Mouse (Mus musculus) cerebellum, adult (tissue): ENCODE measurements around the gene Col4a6.

Experiments
- ATAC-seq: cut with Nextera tagmentation; 2 replicates; pipeline ENCODE4 v1.9.2; 2017; ENCODE audit warnings: mild to moderate bottlenecking, moderate library complexity, mixed read lengths; ENCODE audit not compliant: insufficient number of reproducible peaks, low FRiP score, low TSS enrichment

The Col4a6 gene

DNA sequence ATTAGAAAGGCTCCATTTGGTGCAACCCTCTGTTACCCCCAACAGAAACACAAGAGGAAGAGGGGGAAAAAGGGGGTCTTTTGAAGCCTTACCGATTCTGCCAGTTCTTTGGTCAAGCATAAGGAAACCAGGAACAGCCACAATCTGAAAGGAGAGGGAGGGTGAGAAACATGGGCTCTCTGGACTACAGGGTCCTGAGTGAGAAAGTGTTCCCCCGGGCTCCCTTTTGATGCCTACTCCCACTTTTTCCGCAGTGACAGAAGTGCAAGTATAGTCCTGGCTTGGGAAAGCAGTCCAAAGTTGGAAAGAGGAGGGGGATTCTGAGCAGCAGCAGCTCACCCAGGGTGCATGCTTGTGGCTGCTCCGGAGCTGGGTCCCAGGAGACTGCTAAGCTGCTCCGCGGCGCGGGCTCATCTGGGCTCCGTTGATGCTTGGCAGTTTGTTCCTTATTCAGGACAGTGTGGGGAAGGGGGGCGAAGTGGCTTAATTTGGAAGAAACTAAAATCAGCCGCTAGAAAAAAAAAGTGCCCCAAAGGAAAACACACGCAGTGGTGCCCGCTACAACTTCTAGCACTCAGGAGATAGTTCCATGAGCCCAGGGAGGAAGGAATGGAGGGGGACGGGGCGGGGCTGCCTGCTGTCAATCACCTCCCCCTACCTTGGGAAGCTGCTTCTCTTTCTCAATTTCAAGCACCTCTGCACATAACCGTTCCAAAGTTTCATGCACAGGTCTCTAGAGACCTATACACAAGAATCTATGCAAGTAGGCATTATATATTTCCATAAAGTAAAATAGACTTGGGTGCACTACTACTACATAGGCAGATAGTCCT, at the start of gene Col4a6:
Gene Col4a6, minus strand, starts transcription at position 607 of the 833 bp plus-strand sequence.
- no peak for ATAC-seq

- ATAC-seq, result no peak
Measured at GRCm38 (mm10) chrX:141503125-141503524, 29.2 kb upstream of the Col4a6 start.

- ATAC-seq, result no peak
Measured at GRCm38 (mm10) chrX:141494545-141494944, 20.7 kb upstream of the Col4a6 start.

DNA sequence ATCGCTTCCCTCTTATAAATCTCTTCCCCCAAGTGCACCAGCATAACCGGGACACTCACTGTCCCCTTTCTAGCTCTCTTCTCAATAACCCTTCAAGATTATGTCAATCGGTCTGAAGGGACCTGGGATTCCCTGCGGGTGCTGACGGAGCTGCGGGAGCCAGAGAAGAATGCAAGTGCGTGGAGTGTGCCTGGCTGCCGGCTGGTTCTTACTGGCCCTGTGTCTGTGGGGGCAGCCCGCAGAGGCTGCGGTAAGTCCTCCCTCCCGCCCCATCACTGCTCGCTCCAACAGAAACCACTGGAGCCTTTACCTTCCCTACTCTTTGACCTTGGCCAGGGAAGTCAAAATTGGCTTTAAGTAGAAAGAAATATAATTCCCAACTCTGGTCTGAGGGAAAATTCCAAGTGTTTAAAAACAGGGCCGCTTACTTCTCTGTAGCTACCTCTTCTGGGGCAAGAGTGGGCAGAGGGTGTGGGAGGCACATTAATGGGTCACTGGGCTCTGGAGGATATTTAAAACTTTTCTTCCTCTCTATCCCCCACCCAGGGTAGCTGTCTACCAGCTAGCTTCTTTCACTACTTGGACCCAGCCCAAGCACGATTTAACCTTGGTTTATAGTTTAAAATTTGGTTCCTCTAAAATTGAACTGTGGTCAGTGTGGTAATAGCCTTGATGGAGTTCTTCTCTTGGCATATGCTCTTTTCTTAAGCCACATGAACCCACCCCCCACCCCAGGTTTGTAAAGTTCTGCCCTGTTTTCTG, 1.9 kb upstream of the Col4a6 start:
- ATAC-seq, result no peak

DNA sequence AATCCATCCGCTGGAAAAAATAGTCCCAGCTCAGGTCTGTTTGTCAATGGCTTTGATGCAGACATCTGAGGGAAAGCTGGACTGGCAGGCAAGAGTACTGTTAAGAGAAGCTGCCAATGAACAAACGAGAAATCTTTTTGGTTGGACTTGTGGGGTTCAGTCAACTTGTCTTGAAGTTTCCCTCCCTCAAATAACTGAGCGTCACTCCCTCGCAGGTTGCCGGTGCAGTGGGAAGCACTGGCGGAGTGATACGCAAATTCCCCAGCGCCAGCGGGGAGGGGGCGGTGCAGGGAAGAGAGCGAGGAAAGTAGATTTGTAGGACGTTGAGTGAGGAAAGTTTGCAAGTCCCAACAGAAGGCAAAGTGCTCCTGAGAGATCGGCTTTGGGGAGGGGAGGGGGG, 1.2 kb upstream of the Col4a6 start, which contains the start of gene Col4a5:
Gene Col4a5, plus strand, starts transcription at position 276 of the 400 bp plus-strand sequence.
- no peak for ATAC-seq

- ATAC-seq, result no peak
Measured at GRCm38 (mm10) chrX:141447936-141448335, 25.9 kb downstream of the Col4a6 start.

- no peak for ATAC-seq
Measured at GRCm38 (mm10) chrX:141439423-141439822, 34.5 kb downstream of the Col4a6 start.

GRCm38 (mm10) chrX:141436780-141437179, 37.1 kb downstream of the Col4a6 start:
- no peak for ATAC-seq

GRCm38 (mm10) chrX:141415318-141415717, 58.6 kb downstream of the Col4a6 start:
- ATAC-seq, result no peak

GRCm38 (mm10) chrX:141396243-141396642, 77.6 kb downstream of the Col4a6 start:
- no peak for ATAC-seq

DNA sequence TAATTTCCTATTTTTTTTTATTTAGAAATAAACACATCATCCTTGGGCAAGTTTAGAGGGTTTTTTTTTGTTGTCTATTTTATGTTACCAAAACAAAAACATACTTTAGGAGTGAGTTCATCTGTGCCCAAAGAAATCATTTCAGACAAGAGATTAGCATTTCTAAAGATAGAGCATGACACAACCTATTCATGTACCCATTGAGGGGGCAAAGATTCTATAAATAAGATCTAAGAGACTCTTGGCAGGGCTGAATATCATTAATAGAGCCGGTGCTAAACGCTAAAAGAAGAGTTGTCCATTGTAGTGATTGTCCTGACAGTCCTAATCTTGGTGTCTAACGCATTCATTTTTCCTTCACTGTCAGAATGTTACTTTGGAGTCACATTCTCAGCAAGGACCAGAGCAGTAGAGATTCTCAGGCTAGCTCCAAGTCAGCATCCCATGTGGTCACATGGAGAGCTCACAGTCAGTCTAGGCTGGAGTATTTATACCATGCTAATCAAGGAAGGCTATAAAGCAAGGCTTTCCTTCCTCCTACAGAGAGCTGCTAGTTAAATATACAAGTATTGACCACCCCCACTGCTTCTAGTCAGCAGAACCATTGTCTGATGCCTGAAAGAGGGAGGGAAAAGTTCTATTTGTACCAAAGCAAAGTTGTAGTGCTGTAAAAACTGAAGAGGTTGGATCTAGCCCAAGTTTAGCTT, 88.3 kb downstream of the Col4a6 start:
- ATAC-seq, result no peak

DNA sequence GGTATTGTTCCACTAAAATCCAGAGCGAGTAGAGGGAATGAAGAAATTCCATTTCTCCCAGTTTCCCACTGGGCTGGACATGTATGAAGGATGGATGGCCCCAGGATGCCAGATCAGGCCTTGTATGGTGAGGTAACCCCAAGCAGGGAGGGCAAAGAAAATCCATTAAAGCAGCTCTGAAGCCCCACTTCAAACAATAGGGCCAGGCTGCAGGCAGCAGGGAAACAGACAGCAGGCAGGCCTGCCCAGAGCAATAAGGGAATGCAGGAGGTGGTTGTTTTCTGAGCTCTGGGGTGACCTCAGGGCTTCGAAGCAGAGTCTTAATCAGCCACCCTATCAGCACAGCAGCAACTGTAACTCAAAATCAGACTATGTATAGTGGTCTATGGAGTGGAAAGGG, 89.2 kb downstream of the Col4a6 start:
- no peak for ATAC-seq

GRCm38 (mm10) chrX:141370276-141370675, 103.6 kb downstream of the Col4a6 start:
- no peak for ATAC-seq

- ATAC-seq, result no peak
Measured at GRCm38 (mm10) chrX:141363331-141363730, 110.5 kb downstream of the Col4a6 start.

- ATAC-seq, result no peak
Measured at GRCm38 (mm10) chrX:141341417-141341816, 132.5 kb downstream of the Col4a6 start.

- ATAC-seq, result no peak
Measured at GRCm38 (mm10) chrX:141328044-141328443, 145.8 kb downstream of the Col4a6 start.

DNA sequence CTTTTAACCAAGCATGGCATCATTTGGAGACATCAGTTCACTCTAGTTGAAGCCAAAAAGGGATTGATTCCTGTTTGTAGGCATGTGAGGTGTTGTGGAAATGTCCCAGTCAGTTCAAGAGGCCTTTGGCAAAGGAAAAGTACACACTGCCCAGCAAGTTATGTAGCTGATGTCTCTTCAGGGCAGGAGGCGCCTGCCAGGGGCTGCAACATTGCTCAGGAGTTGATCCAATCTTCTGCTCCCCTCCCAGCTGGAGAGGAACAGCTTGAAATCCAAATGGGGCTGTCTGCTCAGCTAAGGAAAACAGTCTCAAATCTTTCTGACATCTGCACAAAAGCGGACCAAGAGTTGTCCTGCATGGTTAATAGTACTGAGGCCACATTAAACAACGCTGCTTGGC, 149.7 kb downstream of the Col4a6 start:
- no peak for ATAC-seq

- ATAC-seq, result no peak
Measured at GRCm38 (mm10) chrX:141316217-141316616, 157.7 kb downstream of the Col4a6 start.

GRCm38 (mm10) chrX:141315795-141316194, 158.1 kb downstream of the Col4a6 start:
- no peak for ATAC-seq

DNA sequence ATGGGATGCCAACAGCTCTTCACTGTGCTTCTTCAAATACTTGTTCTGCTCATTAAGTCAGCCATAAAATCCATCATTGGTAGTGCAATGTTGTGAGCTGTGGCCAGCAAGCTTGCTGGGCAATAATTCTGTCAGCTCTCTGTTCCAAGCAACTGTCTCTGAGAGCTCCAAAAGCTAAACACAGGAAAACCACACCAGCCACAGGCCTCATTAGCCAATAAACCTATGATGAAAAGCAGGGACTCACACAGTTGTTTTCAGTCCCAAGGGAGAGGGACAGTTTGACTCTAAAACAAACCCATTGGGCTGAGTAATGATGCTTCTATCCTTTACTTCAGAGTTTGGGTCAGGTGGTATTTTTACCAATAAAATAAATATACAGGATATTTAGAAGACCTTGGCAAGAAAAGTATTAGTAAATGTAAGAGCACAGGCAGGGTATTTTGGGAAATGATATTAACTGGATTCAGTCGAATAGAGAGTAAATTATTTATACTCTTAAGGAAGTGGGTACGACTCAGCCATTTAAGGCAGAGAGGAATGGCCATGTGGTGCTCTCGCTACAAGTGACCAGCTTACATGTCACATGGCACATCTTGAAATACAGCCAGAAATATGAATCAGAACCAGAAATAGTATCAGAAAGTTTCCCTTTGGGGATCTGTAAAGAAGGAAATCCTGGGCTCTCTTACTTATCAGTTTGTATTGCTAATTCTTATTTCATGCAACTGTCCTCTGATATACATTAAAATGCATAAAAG, 181.0 kb downstream of the Col4a6 start:
- ATAC-seq, result no peak
